Mouse (Mus musculus): Measurements from ENCODE around the gene Tet3. TPM values are rescaled to one million over a fixed set of nuclear protein-coding genes. Genes with fewer than 3 reads are reported as not detected.

Tet3 gene
- total and polyA plus RNA-seq, 3 experiments: 6.2 to 23.6 (median 13.7) TPM

DNA sequence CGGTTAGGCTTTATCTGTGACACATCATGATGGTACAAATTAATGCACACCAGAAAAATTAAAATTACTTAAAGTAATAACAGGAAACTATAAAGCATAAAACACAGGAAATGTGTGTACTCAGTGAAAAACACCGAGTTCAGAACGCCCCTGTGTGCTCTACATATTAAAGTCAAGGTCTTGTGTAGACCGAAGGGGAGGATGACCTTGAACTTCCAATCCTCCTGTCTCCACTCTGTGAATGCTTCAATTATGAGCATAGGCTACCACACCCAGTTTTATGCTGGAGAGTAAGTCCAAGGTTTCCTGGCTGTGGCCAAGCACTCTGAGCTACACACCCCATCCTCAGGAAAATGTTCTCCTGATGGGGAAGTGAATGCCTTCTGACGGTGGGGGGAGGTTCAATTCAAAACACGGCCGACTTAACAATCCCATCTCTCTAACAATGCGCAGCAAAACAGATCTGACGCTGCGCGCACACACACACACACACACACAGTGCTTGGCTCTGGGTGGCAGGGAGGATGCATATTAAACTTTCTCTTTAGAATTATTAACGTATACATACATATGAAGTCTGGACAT is 43.4 kb downstream of the Tet3 start:
- WGBS: 52% methylated on average over 12 of the region's 12 CpGs
- intact Hi-C loops (cut with DNase I): no loop called here
- DNase-seq: peak in 1 of 2 experiments; percentile 44
- Histone ChIP-seq H3K4me1 (ENCODE audit: control insufficient read depth, insufficient read depth, low read length) (peaks cover 35% of the 10 kb centered on the region), H3K27ac (peak overlapping the region; percentile 40), H3K27me3 (ENCODE audit: control insufficient read depth, insufficient read depth, low read length) (no peaks in the 10 kb centered on the region), H3K4me3 (no peak overlapping the region), H3K36me3 (ENCODE audit: control insufficient read depth, insufficient read depth, low read length) (peaks cover 7% of the 10 kb centered on the region; the same call in 1 of the 2 replicates), H3K79me2 (replicated peaks; ENCODE audit: control insufficient read depth, insufficient read depth, low read length) (peaks cover 3% of the 10 kb centered on the region), H3K9ac (ENCODE audit: low read depth, low read length) (no peak overlapping the region)
- TF ChIP-seq CTCF (IDR thresholded peaks at IDR 0.05) (no peak), EP300 (IDR thresholded peaks at IDR 0.05; ENCODE audit: insufficient read depth, low read depth, low read length) (peak; percentile 50; the same call in 1 of the 2 replicates), POLR2A (IDR thresholded peaks at IDR 0.05; ENCODE audit: insufficient read depth, low read depth, low read length) (no peak)

DNA sequence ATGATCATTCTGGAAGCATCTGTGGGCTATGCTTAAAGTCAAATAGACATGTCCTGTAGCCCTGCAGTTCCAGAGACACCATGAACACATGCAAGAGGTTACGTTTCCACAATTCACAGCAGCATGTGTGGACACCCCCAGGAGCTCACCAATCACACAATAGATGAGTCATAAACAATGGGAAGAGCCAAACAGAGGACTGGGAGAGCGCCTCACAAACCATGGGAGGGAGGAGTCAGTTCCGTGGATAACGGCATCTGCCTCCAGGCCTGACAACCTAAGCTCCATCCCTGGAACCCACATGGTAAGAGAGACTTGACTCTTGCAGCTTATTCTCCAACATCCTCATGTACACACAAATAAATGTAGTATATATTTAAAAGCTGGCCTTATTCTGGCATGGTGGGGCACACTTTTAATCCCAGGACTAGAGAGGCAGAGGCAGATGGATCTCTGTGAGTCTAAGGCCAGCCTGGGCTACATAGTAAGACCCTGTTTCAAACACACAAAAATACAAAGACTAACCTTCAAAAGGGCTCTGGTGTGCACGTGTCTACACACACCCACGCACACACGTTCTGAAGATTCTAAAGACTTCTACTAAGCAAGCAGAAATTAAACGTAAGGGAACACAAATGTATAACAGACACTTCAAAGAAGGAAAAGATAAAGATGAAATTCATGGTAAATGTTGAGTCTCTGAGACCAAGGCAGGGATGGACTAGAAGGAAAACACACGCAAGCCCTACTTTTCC is 44.1 kb downstream of the Tet3 start:
- Histone ChIP-seq H3K27ac (peak overlapping the region; percentile 19), H3K36me3 (ENCODE audit: control insufficient read depth, insufficient read depth, low read length) (peaks cover 10% of the 10 kb centered on the region), H3K4me3 (no peak overlapping the region), H3K79me2 (replicated peaks; ENCODE audit: control insufficient read depth, insufficient read depth, low read length) (peaks cover 3% of the 10 kb centered on the region), H3K4me1 (ENCODE audit: control insufficient read depth, insufficient read depth, low read length) (peaks cover 40% of the 10 kb centered on the region), H3K9ac (ENCODE audit: low read depth, low read length) (no peak overlapping the region), H3K27me3 (ENCODE audit: control insufficient read depth, insufficient read depth, low read length) (no peaks in the 10 kb centered on the region)
- TF ChIP-seq CTCF (IDR thresholded peaks at IDR 0.05) (no peak), POLR2A (IDR thresholded peaks at IDR 0.05; ENCODE audit: insufficient read depth, low read depth, low read length) (no peak), EP300 (IDR thresholded peaks at IDR 0.05; ENCODE audit: insufficient read depth, low read depth, low read length) (no peak)
- DNase-seq: no peak
- WGBS: 68% methylated on average over 9 of the region's 9 CpGs
- intact Hi-C loops (cut with DNase I): no loop called here

DNA sequence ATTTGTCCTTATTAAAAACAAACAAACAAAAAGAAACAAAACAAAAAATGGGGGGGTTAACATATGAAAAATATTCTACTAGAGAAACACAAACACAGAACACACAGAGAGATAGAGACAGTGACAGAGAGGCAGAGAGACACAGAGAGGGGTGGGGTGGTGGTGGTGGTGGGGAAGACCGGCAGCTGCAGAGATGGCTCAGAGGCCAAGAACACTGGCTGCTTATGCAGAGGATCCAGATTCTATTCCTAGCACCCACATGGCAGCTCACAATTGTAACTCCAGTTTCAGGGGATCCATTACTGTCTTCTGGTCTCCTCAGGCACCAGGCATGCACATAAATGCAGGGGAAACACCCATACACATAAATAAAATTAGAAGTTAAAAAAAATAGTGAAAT is 45.2 kb downstream of the Tet3 start:
- no peak for DNase-seq
- H3K27ac ChIP-seq: no peak overlapping the region
- intact Hi-C loops (cut with DNase I): no loop called here

DNA sequence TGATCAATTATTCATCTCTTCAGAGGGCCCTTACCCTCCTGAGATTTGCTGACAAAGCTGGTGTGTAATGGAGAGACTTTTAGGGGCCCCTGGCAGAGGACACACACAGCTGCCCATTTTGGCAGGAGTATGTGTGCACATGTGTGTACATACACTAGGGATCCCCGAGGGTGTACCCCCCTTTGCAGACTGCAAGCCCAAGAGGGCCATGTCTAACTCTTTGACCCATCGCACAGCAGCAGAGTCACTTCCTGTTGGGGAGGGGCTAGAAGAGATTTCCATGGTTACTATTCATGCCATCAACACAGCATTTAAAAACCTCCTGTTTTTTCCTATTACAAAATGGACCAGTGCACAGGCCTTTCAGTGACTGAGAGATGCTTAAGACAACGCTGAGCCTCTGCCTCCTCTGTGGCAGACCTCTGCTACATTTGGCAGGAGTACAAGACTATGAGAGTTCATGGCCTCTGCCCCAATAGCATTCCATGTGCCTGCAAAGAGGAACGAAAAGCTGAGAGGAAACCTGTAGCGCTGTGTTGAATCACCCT is 46.0 kb downstream of the Tet3 start:
- TF ChIP-seq CTCF (IDR thresholded peaks at IDR 0.05): no peak
- no peak for TF ChIP-seq EP300 (IDR thresholded peaks at IDR 0.05; ENCODE audit: insufficient read depth, low read depth, low read length)
- no peak for TF ChIP-seq POLR2A (IDR thresholded peaks at IDR 0.05; ENCODE audit: insufficient read depth, low read depth, low read length)
- 14% methylated on average over 5 of the region's 5 CpGs for WGBS
- Histone ChIP-seq H3K9ac (ENCODE audit: low read depth, low read length) (no peak overlapping the region), H3K4me3 (no peak overlapping the region), H3K4me1 (ENCODE audit: control insufficient read depth, insufficient read depth, low read length) (peaks cover 41% of the 10 kb centered on the region), H3K27ac (peak overlapping the region; percentile 42), H3K27me3 (ENCODE audit: control insufficient read depth, insufficient read depth, low read length) (no peaks in the 10 kb centered on the region), H3K79me2 (replicated peaks; ENCODE audit: control insufficient read depth, insufficient read depth, low read length) (peaks cover 3% of the 10 kb centered on the region), H3K36me3 (ENCODE audit: control insufficient read depth, insufficient read depth, low read length) (peaks cover 13% of the 10 kb centered on the region)
- intact Hi-C loops (cut with DNase I): no loop called here
- DNase-seq: peak; percentile 53 to 56

More for the DNA sequence above, 45.2 kb downstream of the Tet3 start:
- TF ChIP-seq CTCF (IDR thresholded peaks at IDR 0.05) (no peak), POLR2A (IDR thresholded peaks at IDR 0.05; ENCODE audit: insufficient read depth, low read depth, low read length) (no peak), EP300 (IDR thresholded peaks at IDR 0.05; ENCODE audit: insufficient read depth, low read depth, low read length) (no peak)
- Histone ChIP-seq H3K27me3 (ENCODE audit: control insufficient read depth, insufficient read depth, low read length) (no peaks in the 10 kb centered on the region), H3K4me1 (ENCODE audit: control insufficient read depth, insufficient read depth, low read length) (peaks cover 41% of the 10 kb centered on the region), H3K9ac (ENCODE audit: low read depth, low read length) (no peak overlapping the region), H3K4me3 (no peak overlapping the region), H3K36me3 (ENCODE audit: control insufficient read depth, insufficient read depth, low read length) (peaks cover 13% of the 10 kb centered on the region), H3K79me2 (replicated peaks; ENCODE audit: control insufficient read depth, insufficient read depth, low read length) (peaks cover 3% of the 10 kb centered on the region)
- 22% methylated on average over 1 of the region's 1 CpGs for WGBS

DNA sequence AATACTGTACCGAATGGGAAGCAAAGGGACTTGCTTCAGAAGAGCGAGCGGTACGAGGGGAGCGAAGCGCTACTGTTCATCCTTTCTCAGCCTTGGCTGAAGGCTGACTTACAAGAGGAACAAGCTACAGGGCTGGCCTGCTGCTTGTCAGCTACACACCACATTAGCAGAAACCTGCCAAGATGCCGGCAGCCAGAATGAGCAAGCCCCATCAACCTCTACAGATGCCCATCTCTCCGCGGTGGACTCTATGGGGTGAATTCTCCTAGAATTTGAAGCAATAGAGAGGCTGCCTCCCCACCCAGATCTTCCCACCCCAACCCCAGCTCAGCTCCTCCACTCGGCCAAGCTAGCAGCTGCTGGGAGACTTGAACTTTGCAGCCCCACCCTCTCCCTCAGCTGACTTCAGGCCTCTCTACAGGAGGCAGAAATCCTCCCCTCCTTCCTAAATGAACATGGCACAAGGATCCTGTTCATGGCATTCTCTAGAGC is 46.5 kb downstream of the Tet3 start:
- peak overlapping the region; percentile 42 for H3K27ac ChIP-seq
- WGBS: 58% methylated on average over 10 of the region's 10 CpGs

More for the DNA sequence above, 46.5 kb downstream of the Tet3 start:
- Histone ChIP-seq H3K9ac (ENCODE audit: low read depth, low read length) (no peak overlapping the region), H3K4me3 (no peak overlapping the region), H3K27me3 (ENCODE audit: control insufficient read depth, insufficient read depth, low read length) (no peaks in the 10 kb centered on the region), H3K4me1 (ENCODE audit: control insufficient read depth, insufficient read depth, low read length) (peaks cover 41% of the 10 kb centered on the region), H3K79me2 (replicated peaks; ENCODE audit: control insufficient read depth, insufficient read depth, low read length) (peaks cover 1% of the 10 kb centered on the region), H3K36me3 (ENCODE audit: control insufficient read depth, insufficient read depth, low read length) (peaks cover 13% of the 10 kb centered on the region)
- peak in 1 of 2 experiments; percentile 50 for DNase-seq
- no peak for TF ChIP-seq EP300 (IDR thresholded peaks at IDR 0.05; ENCODE audit: insufficient read depth, low read depth, low read length)
- no peak for TF ChIP-seq POLR2A (IDR thresholded peaks at IDR 0.05; ENCODE audit: insufficient read depth, low read depth, low read length)
- no peak for TF ChIP-seq CTCF (IDR thresholded peaks at IDR 0.05)
- intact Hi-C loops (cut with DNase I): no loop called here
